Comparison of ENCODE assay signal across 28 mouse cellular contexts in genomic region chr7:25907380-25907779, GRCm38 (mm10). TPM values are rescaled to one million over a fixed set of nuclear protein-coding genes. Genes with fewer than 3 reads are reported as not detected.
DNase-seq lines count a peak whose midpoint lies in the region; ATAC-seq and TF ChIP-seq lines count a peak whose summit lies in the region.
"Had no signal": no experiment of that assay in that cellular context is flagged by ENCODE, and none has a peak within 500 bp of the region (broad histone marks: within the 10 kb centered on the region; RNA-seq: fewer than 3 reads in every experiment).

No protein-coding gene starts in this region.

- H3K4me2 ChIP-seq in lung, postnatal 0 days (replicated peaks; ENCODE audit: low read depth, low read length): no peak overlapping the region
- H3K4me2 ChIP-seq: embryonic facial prominence, embryonic 12.5 days; embryonic facial prominence, embryonic 15.5 days; heart, embryonic 11.5 days; hindbrain, embryonic 12.5 days; hindbrain, embryonic 15.5 days had no signal

- H3K27ac ChIP-seq in lung, postnatal 0 days (ENCODE audit: low read length): no peak overlapping the region
- H3K27ac ChIP-seq in gastrocnemius, adult 2 months: no peak overlapping the region
- H3K27ac ChIP-seq: embryonic facial prominence, embryonic 12.5 days; embryonic facial prominence, embryonic 15.5 days; heart, adult 2 months; hindbrain, embryonic 12.5 days; hindbrain, embryonic 15.5 days had no signal

- H3K36me3 ChIP-seq in lung, postnatal 0 days (ENCODE audit: insufficient read depth, low read length): no peaks in the 10 kb centered on the region
- H3K36me3 ChIP-seq: embryonic facial prominence, embryonic 12.5 days; embryonic facial prominence, embryonic 15.5 days; hindbrain, embryonic 12.5 days; hindbrain, embryonic 15.5 days had no signal

- intact Hi-C loops in gastrocnemius, adult 2 months (cut with DNase I): no loop called here

- ATAC-seq in lung, postnatal 0 days: peak; percentile 82
- ATAC-seq: forebrain, embryonic 14.5 days; forebrain, postnatal 0 days had no signal

- peaks cover 3% of the 10 kb centered on the region; the same call in 1 of the 2 replicates for H3K4me1 ChIP-seq in lung, postnatal 0 days (ENCODE audit: insufficient read depth, low read depth, low read length)
- H3K4me1 ChIP-seq: embryonic facial prominence, embryonic 12.5 days; embryonic facial prominence, embryonic 15.5 days; hindbrain, embryonic 12.5 days; hindbrain, embryonic 15.5 days had no signal

- H3K4me3 ChIP-seq in lung, postnatal 0 days (ENCODE audit: low read depth, low read length): no peak overlapping the region
- no peak overlapping the region for H3K4me3 ChIP-seq in gastrocnemius, adult 2 months
- H3K4me3 ChIP-seq: embryonic facial prominence, embryonic 12.5 days; embryonic facial prominence, embryonic 15.5 days; heart, adult 2 months; hindbrain, embryonic 12.5 days; hindbrain, embryonic 15.5 days had no signal

- WGBS in lung, postnatal 0 days: 37% methylated on average over 6 of the region's 6 CpGs

- TF ChIP-seq CTCF in lung, postnatal 0 days (IDR thresholded peaks at IDR 0.05): no peak
- TF ChIP-seq CTCF in gastrocnemius, adult 2 months (IDR thresholded peaks at IDR 0.05): no peak

- H3K9me3 ChIP-seq in lung, postnatal 0 days (ENCODE audit: low read length): no peaks in the 10 kb centered on the region
- H3K9me3 ChIP-seq: embryonic facial prominence, embryonic 12.5 days; embryonic facial prominence, embryonic 15.5 days; hindbrain, embryonic 15.5 days had no signal

- H3K27me3 ChIP-seq in lung, postnatal 0 days (replicated peaks; ENCODE audit: insufficient read depth, low read length): no peaks in the 10 kb centered on the region
- H3K27me3 ChIP-seq: embryonic facial prominence, embryonic 12.5 days; embryonic facial prominence, embryonic 15.5 days; hindbrain, embryonic 12.5 days; hindbrain, embryonic 15.5 days had no signal

- peak; percentile 33 for DNase-seq in heart, adult 11 months
- DNase-seq in heart, adult 8-10 months (ENCODE audit: low spot score): no peak
- DNase-seq in R1 (ENCODE audit: low read depth, low spot score): peak; percentile 17
- peak; percentile 74 for DNase-seq in lung, postnatal 0 days (ENCODE audit: low spot score)
- peak; percentile 69 for DNase-seq in lung, postnatal 36 days
- DNase-seq in urinary bladder, postnatal 10 days (ENCODE audit: low spot score): no peak
- no peak for DNase-seq in gastrocnemius, adult 2 months
- DNase-seq: adrenal gland, adult 2 months; adrenal gland, postnatal 14 days; cerebellum, adult 11 months; cerebellum, adult 2 months; cerebellum, adult 9-11 months; cerebellum, postnatal 25 days; forebrain, postnatal 0 days; gastrocnemius, postnatal 25 days; heart, adult 2 months had no signal

- peak; percentile 99 for TF ChIP-seq EP300 in lung, postnatal 0 days (IDR thresholded peaks at IDR 0.05)

- no peak overlapping the region for H3K9ac ChIP-seq in lung, postnatal 0 days (replicated peaks; ENCODE audit: low read depth)
- H3K9ac ChIP-seq: embryonic facial prominence, embryonic 12.5 days; embryonic facial prominence, embryonic 15.5 days; forebrain, postnatal 0 days; hindbrain, embryonic 12.5 days; hindbrain, embryonic 15.5 days had no signal

RNA-seq across cellular contexts. Expression of gene Cyp2b10, which starts 10.0 kb away (rescaled TPM):
- 1 to 10 TPM; 4.4 to 7.8 (median 6.2) TPM for total RNA-seq in heart, adult 8-10 months (2022)
- 8.3 and 11.8 TPM in 2 replicates for polyA plus RNA-seq in lung, postnatal 0 days (2015; fragmentation: Nextera tagmentation; extraction: Ambion mirVana)
- not detected for total RNA-seq in gastrocnemius, adult 2 months (2021)
- total RNA-seq: common myeloid progenitor, adult 5-6 weeks; ES-E14; forebrain, postnatal 0 days; gastrocnemius, postnatal 25 days; hematopoietic stem cell, adult 5-6 weeks had no signal
- polyA plus RNA-seq: cerebellum, adult 2 months; embryonic facial prominence, embryonic 12.5 days; embryonic facial prominence, embryonic 15.5 days; forebrain, embryonic 11.5 days; forebrain, embryonic 14.5 days; forebrain, postnatal 0 days; frontal cortex, adult 2 months; heart, embryonic 11.5 days; heart, embryonic 14.5 days; hindbrain, embryonic 12.5 days; hindbrain, embryonic 15.5 days had no signal

Comparison
In these comparisons a context has a peak if more than half of its experiments do, and no peak if none do; other contexts are left out.
1. DNase-seq: peak in heart, adult 11 months (single experiment), R1 (single experiment), lung, postnatal 0 days (single experiment) and lung, postnatal 36 days (single experiment); none in heart, adult 8-10 months (single experiment), urinary bladder, postnatal 10 days (single experiment) and gastrocnemius, adult 2 months (single experiment).
2. RNA of gene Cyp2b10, which starts 10.0 kb away (total RNA-seq): 4.4 to 7.8 TPM in heart, adult 8-10 months; not detected in gastrocnemius, adult 2 months; every median in the first group is over 4 times any median in the second.